Mouse (Mus musculus): ENCODE data around the gene Spop.

GRCm38 (mm10) chr11:95493950-95494349 is 80.1 kb downstream of the Spop start:
- TF ChIP-seq CTCF (IDR thresholded peaks at IDR 0.05; ENCODE audit: low read depth, low read length) (no peak), POLR2A (IDR thresholded peaks at IDR 0.05; ENCODE audit: extremely low read depth, insufficient read depth, low read length) (no peak)

Measured in liver, adult 2 months (tissue).